ENCODE assay signal across 10 mouse cellular contexts in the genomic region with DNA sequence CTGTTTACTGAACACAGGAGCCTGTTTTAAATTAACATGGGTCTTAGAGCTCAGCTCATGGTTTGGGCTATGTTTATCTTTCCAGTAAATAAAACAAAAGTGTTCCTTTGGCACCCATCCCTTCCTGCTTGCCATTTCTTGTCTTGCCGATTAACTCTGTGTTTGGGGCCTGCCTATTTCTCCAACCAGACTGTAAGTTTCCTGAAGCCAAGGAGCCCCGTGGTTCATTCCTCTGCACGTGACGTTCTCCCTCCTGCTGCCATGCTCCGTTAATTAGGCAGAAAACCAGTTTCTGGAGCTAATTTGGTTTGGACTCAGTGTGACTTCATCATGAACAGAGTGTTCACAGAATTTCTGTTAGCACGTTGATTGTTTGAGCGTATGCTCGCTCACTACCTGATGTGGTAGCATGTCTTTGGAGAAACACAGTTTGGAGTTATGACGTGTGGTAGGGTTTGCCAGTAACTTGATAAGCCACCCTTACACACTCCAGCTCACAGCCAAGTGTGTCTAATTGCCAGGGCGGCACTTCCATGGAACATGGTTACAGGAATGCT.
DNase-seq lines count a peak whose midpoint lies in the region; ATAC-seq and TF ChIP-seq lines count a peak whose summit lies in the region.
"Had no signal": no experiment of that assay in that cellular context is flagged by ENCODE, and none has a peak within 500 bp of the region (broad histone marks: within the 10 kb centered on the region; RNA-seq: fewer than 3 reads in every experiment).

No protein-coding gene starts in this region.

- no peak overlapping the region for H3K4me2 ChIP-seq in kidney, embryonic 16.5 days (replicated peaks; ENCODE audit: low read depth, low read length)

- H3K9me3 ChIP-seq in kidney, embryonic 16.5 days (ENCODE audit: low read length), result no peaks in the 10 kb centered on the region
- H3K9me3 ChIP-seq: megakaryocyte, embryonic 14.5 days had no signal

- H3K27ac ChIP-seq in gastrocnemius, adult 2 months, result peak overlapping the region; percentile 64
- H3K27ac ChIP-seq in kidney, embryonic 16.5 days (ENCODE audit: low read length), result peak overlapping the region; percentile 64

- peak; percentile 61 for DNase-seq in gastrocnemius, adult 2 months
- no peak for DNase-seq in gastrocnemius, adult 18-20 months (ENCODE audit: low spot score)
- DNase-seq in layer of hippocampus, adult 9-11 months, result peak; percentile 20
- DNase-seq in layer of hippocampus, adult 9-10 months (ENCODE audit: low spot score), result no peak
- DNase-seq in adipocyte (ENCODE audit: low spot score), result peak; percentile 55
- no peak for DNase-seq in ovary, adult 18-20 months (ENCODE audit: low spot score)
- no peak for DNase-seq in thymus, adult 18-20 months

- 52% methylated on average over 10 of the region's 10 CpGs for WGBS in kidney, embryonic 16.5 days

- intact Hi-C loops in gastrocnemius, adult 2 months (cut with DNase I), result loop anchor here (2.0 kb wide), 1 partner anchor 25 kb away; no protein-coding TSS in a partner anchor

- H3K36me3 ChIP-seq in kidney, embryonic 16.5 days (ENCODE audit: insufficient read depth, low read length), result peaks cover 2% of the 10 kb centered on the region; the same call in 1 of the 2 replicates

- no peak for ATAC-seq in kidney, embryonic 16.5 days (ENCODE audit: low FRiP score, low TSS enrichment)
- ATAC-seq: Patski had no signal

- no peak for TF ChIP-seq CTCF in gastrocnemius, adult 2 months (IDR thresholded peaks at IDR 0.05)

- H3K27me3 ChIP-seq in kidney, embryonic 16.5 days (ENCODE audit: insufficient read depth, low read length), result no peaks in the 10 kb centered on the region
- H3K27me3 ChIP-seq: Patski had no signal

- H3K9ac ChIP-seq in kidney, embryonic 16.5 days (replicated peaks; ENCODE audit: low read length), result no peak overlapping the region

- H3K4me1 ChIP-seq in kidney, embryonic 16.5 days (ENCODE audit: insufficient read depth, low read length), result peaks cover 44% of the 10 kb centered on the region

- H3K4me3 ChIP-seq in gastrocnemius, adult 2 months, result peak overlapping the region; percentile 18; the same call in 1 of the 2 replicates
- no peak overlapping the region for H3K4me3 ChIP-seq in kidney, embryonic 16.5 days (ENCODE audit: low read length)
- H3K4me3 ChIP-seq: megakaryocyte, embryonic 14.5 days had no signal

Comparison
In these comparisons a context has a peak if more than half of its experiments do, and no peak if none do; other contexts are left out.
1. DNase-seq: peak in gastrocnemius, adult 2 months (single experiment), layer of hippocampus, adult 9-11 months (single experiment) and adipocyte (single experiment); none in gastrocnemius, adult 18-20 months (single experiment), layer of hippocampus, adult 9-10 months (single experiment), ovary, adult 18-20 months (single experiment) and thymus, adult 18-20 months (0 of 2).